Mouse (Mus musculus): ENCODE data around the gene Ubxn11.

DNA sequence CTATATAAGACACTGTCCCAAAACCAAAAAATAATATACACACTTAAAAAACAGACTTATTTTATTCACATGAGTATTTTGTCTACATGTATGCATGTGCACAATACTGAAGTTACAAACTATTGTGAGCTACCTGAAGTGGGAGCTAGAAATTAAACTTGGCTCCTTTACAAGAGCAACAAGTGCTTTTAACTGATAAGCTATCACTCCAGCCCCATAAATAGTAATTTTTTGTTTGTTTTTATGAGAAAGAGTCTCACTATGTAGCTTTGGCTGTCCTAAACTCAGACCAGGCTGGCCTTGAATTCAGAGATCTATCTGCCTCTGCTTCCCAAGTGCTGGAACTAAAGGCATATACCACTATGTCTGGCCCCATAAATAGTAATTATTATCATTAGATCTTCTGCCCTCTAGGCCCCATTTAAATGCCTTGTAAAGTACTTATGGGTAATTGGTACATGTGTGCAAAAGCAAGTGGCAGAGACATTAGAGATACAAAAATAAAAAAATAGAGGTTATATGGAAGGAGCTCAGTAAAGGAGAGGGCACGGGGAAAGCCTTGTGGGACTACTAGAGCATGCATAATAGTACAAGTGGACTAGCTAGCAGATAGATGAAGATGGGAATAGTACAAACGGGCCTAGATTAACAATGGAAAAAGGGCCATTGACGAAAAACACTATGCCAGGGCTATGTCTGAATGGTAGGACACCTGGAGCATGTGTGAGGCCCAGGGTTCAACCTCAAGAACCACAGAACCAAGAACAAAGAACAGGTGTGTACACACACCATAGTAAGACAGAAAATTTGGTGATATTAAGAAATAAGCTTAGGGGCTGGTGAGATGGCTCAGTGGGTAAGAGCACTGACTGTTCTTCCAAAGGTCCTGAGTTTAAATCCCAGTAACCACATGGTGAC, 63.4 kb downstream of the Ubxn11 start:
- peak; percentile 81 for TF ChIP-seq EP300 (IDR thresholded peaks at IDR 0.05; ENCODE audit: low read depth)
- TF ChIP-seq CTCF (IDR thresholded peaks at IDR 0.05; ENCODE audit: low read depth), result no peak
